Comparison of ENCODE assay signal across 10 mouse cellular contexts in genomic region chr6:99203231-99203630, GRCm38 (mm10).
DNase-seq lines count a peak whose midpoint lies in the region; ATAC-seq lines count a peak whose summit lies in the region.
"Had no signal": no experiment of that assay in that cellular context is flagged by ENCODE, and none has a peak within 500 bp of the region (broad histone marks: within the 10 kb centered on the region; RNA-seq: fewer than 3 reads in every experiment).

No protein-coding gene starts in this region.

- H3K4me1 ChIP-seq in heart, embryonic 14.5 days (ENCODE audit: control insufficient read depth in 2 of 2, insufficient read depth in 2 of 2, low read length in 2 of 2): peaks cover 37 to 91% of the 10 kb centered on the region in 2 experiments
- peaks cover 68% of the 10 kb centered on the region for H3K4me1 ChIP-seq in hindbrain, embryonic 13.5 days (replicated peaks)
- H3K4me1 ChIP-seq in midbrain, embryonic 13.5 days (replicated peaks): peaks cover 81% of the 10 kb centered on the region

- H3K36me3 ChIP-seq in heart, embryonic 14.5 days (ENCODE audit: control insufficient read depth, insufficient read depth, low read length): peaks cover 3% of the 10 kb centered on the region
- H3K36me3 ChIP-seq in hindbrain, embryonic 13.5 days: no peaks in the 10 kb centered on the region
- H3K36me3 ChIP-seq in midbrain, embryonic 13.5 days: no peaks in the 10 kb centered on the region

- H3K4me3 ChIP-seq in heart, embryonic 14.5 days (ENCODE audit: control insufficient read depth in 1 of 2, insufficient read depth in 1 of 2, low read depth in 1 of 2, low read length in 2 of 2): peak overlapping the region; percentile 51
- H3K4me3 ChIP-seq in hindbrain, embryonic 13.5 days: no peak overlapping the region
- 0 out of 2 replicates have a peak overlapping the region, but pooled peaks have one; percentile 12 for H3K4me3 ChIP-seq in midbrain, embryonic 13.5 days (replicated peaks)

- DNase-seq in heart, adult 9 months (ENCODE audit: low spot score in 2 of 2): no peak
- DNase-seq in R1 (ENCODE audit: low read depth, low spot score): peak; percentile 59
- no peak for DNase-seq in cerebellum, postnatal 4 days (ENCODE audit: low spot score in 2 of 2)
- no peak for DNase-seq in kidney, adult 8-10 months
- no peak for DNase-seq in ovary, postnatal 10 days (ENCODE audit: low spot score)
- DNase-seq: kidney, postnatal 36 days; right cerebral cortex, postnatal 4 days had no signal

- whole genome bisulfite sequencing in heart, embryonic 14.5 days: 21% methylated on average over 11 of the region's 11 CpGs
- whole genome bisulfite sequencing in hindbrain, embryonic 13.5 days: 23% methylated on average over 11 of the region's 11 CpGs
- 8% methylated on average over 11 of the region's 11 CpGs for WGBS in midbrain, embryonic 13.5 days

- peak overlapping the region; percentile 77 for H3K4me2 ChIP-seq in heart, embryonic 14.5 days (ENCODE audit: low read length)
- H3K4me2 ChIP-seq in hindbrain, embryonic 13.5 days: peak overlapping the region; percentile 35
- peak overlapping the region; percentile 43 for H3K4me2 ChIP-seq in midbrain, embryonic 13.5 days (replicated peaks)

- H3K27ac ChIP-seq in heart, embryonic 14.5 days (replicated peaks in 1 of 2; ENCODE audit: control insufficient read depth in 1 of 2, insufficient read depth in 1 of 2, low read depth in 2 of 2, low read length in 2 of 2): peak overlapping the region; percentile 65 to 92
- peak overlapping the region; percentile 12; the same call in 1 of the 2 replicates for H3K27ac ChIP-seq in hindbrain, embryonic 13.5 days
- H3K27ac ChIP-seq in midbrain, embryonic 13.5 days: peak overlapping the region; percentile 47; the same call in 1 of the 2 replicates

- no peaks in the 10 kb centered on the region for H3K9me3 ChIP-seq in heart, embryonic 14.5 days (ENCODE audit: control insufficient read depth, low read length)
- H3K9me3 ChIP-seq in hindbrain, embryonic 13.5 days: no peaks in the 10 kb centered on the region
- no peaks in the 10 kb centered on the region for H3K9me3 ChIP-seq in midbrain, embryonic 13.5 days

- peak overlapping the region; percentile 80 for H3K9ac ChIP-seq in heart, embryonic 14.5 days (ENCODE audit: low read length)
- peak overlapping the region; percentile 6; the same call in 1 of the 2 replicates for H3K9ac ChIP-seq in hindbrain, embryonic 13.5 days
- no peak overlapping the region for H3K9ac ChIP-seq in midbrain, embryonic 13.5 days (replicated peaks)

- no peak for ATAC-seq in heart, embryonic 14.5 days (ENCODE audit: insufficient number of reproducible peaks, insufficient read depth, low FRiP score, low read depth)
- no peak for ATAC-seq in hindbrain, embryonic 13.5 days (ENCODE audit: low FRiP score)
- no peak for ATAC-seq in midbrain, embryonic 13.5 days

- H3K27me3 ChIP-seq in heart, embryonic 14.5 days (ENCODE audit: control insufficient read depth, insufficient read depth, low read length): no peaks in the 10 kb centered on the region
- peaks cover 10% of the 10 kb centered on the region; the same call in 1 of the 2 replicates for H3K27me3 ChIP-seq in hindbrain, embryonic 13.5 days
- peaks cover 3% of the 10 kb centered on the region; the same call in 1 of the 2 replicates for H3K27me3 ChIP-seq in midbrain, embryonic 13.5 days

Comparison
In these comparisons a context has a peak if more than half of its experiments do, and no peak if none do; other contexts are left out.
1. H3K27ac ChIP-seq: peak in every context shown above with its lines; median percentile 78 in heart, embryonic 14.5 days; 47 in midbrain, embryonic 13.5 days; 12 in hindbrain, embryonic 13.5 days.